Mouse (Mus musculus) kidney, embryonic 15.5 days (tissue): ENCODE measurements around the gene Nsg2. TPM values are rescaled to one million over a fixed set of nuclear protein-coding genes. Genes with fewer than 3 reads are reported as not detected.
A peak's percentile ranks its signal among the peaks of the same experiment; 100 is the strongest.

Experiments
- ATAC-seq: fragments of 200-750 bp; cut with Nextera tagmentation; replicated peaks from 2 replicates; pipeline ENCODE4 v1.8.0; 2017; ENCODE audit warnings: moderate TSS enrichment; ENCODE audit not compliant: low FRiP score
- H3K27ac ChIP-seq: fragments of 300-500 bp; sonication (generic); 2 replicates; pipeline ENCODE4 v1.5.1; 2015; ENCODE audit warnings: mild to moderate bottlenecking, inconsistent platforms
- H3K27me3 ChIP-seq: fragments of 300-500 bp; sonication (generic); 2 replicates; pipeline ENCODE4 v1.6.1; 2015; ENCODE audit warnings: inconsistent platforms
- H3K36me3 ChIP-seq: fragments of 300-500 bp; sonication (generic); 2 replicates; pipeline ENCODE4 v1.6.1; 2015; ENCODE audit warnings: inconsistent platforms
- H3K4me1 ChIP-seq: fragments of 300-500 bp; sonication (generic); 2 replicates; pipeline ENCODE4 v1.6.1; 2015; ENCODE audit warnings: inconsistent platforms
- H3K4me2 ChIP-seq: fragments of 300-500 bp; sonication (generic); 2 replicates; pipeline ENCODE4 v1.6.1; 2015; ENCODE audit warnings: moderate library complexity, mild to moderate bottlenecking, inconsistent platforms
- H3K4me3 ChIP-seq: fragments of 300-500 bp; sonication (generic); replicated peaks from 2 replicates; pipeline ENCODE4 v1.5.1; 2015; ENCODE audit warnings: mild to moderate bottlenecking, inconsistent platforms
- H3K9ac ChIP-seq: fragments of 300-500 bp; sonication (generic); 2 replicates; pipeline ENCODE4 v1.6.1; 2015; ENCODE audit warnings: mild to moderate bottlenecking, inconsistent platforms
- H3K9me3 ChIP-seq: fragments of 300-500 bp; sonication (generic); replicated peaks from 2 replicates; pipeline ENCODE4 v1.6.1; 2016; ENCODE audit warnings: inconsistent platforms
- WGBS: fragments of 180-500 bp; shearing (Covaris S2); methylation state at CpG from one replicate; pipeline ENCODE4 v1.1.7; 2015; ENCODE audit warnings: mixed read lengths; 5-methylcytosine and 5-hydroxymethylcytosine counted together
- polyA plus RNA-seq: library from polyadenylated mRNA; unstranded; fragments of >200 nt; fragmentation: Nextera tagmentation; extraction: Ambion mirVana; gene quantifications from 2 replicates; pipeline ENCODE4 v1.2.1, GENCODE M21; 2015

Nsg2 gene
- polyA plus RNA-seq, 1 experiment from 2014 or later = 7.7 TPM

- no peaks in the 10 kb centered on the region for H3K27me3 ChIP-seq
- H3K9ac ChIP-seq = no peak overlapping the region
- WGBS = 49% methylated on average over 2 of the region's 2 CpGs
- H3K9me3 ChIP-seq = no peaks in the 10 kb centered on the region
- ATAC-seq = no peak
- no peak overlapping the region for H3K4me3 ChIP-seq
- H3K4me2 ChIP-seq = no peak overlapping the region
- H3K4me1 ChIP-seq = no peaks in the 10 kb centered on the region
- no peaks in the 10 kb centered on the region for H3K36me3 ChIP-seq
- no peak overlapping the region for H3K27ac ChIP-seq
Observed at GRCm38 (mm10) chr11:32061020-32061419, 60.8 kb downstream of the Nsg2 start.

- Histone ChIP-seq H3K27me3 (no peaks in the 10 kb centered on the region), H3K4me2 (no peak overlapping the region), H3K36me3 (no peaks in the 10 kb centered on the region), H3K4me1 (no peaks in the 10 kb centered on the region), H3K27ac (no peak overlapping the region), H3K4me3 (no peak overlapping the region), H3K9me3 (no peaks in the 10 kb centered on the region), H3K9ac (no peak overlapping the region)
- no peak for ATAC-seq
- WGBS = 89% methylated on average over 10 of the region's 10 CpGs
Observed at GRCm38 (mm10) chr11:32061874-32062273, 61.6 kb downstream of the Nsg2 start.

- Histone ChIP-seq H3K36me3 (no peaks in the 10 kb centered on the region), H3K4me3 (no peak overlapping the region), H3K9me3 (no peaks in the 10 kb centered on the region), H3K4me2 (no peak overlapping the region), H3K27me3 (no peaks in the 10 kb centered on the region), H3K27ac (no peak overlapping the region), H3K4me1 (no peaks in the 10 kb centered on the region), H3K9ac (no peak overlapping the region)
- WGBS = 27% methylated on average over 9 of the region's 10 CpGs
- no peak for ATAC-seq
Observed at GRCm38 (mm10) chr11:32063775-32064510, 63.7 kb downstream of the Nsg2 start.

GRCm38 (mm10) chr11:32064511-32064862, 64.2 kb downstream of the Nsg2 start:
- 27% methylated on average over 5 of the region's 5 CpGs for WGBS
- no peak for ATAC-seq

GRCm38 (mm10) chr11:32068736-32069490, 68.7 kb downstream of the Nsg2 start:
- no peak for ATAC-seq
- WGBS = 73% methylated on average over 12 of the region's 12 CpGs

More at GRCm38 (mm10) chr11:32064511-32064862, 64.2 kb downstream of the Nsg2 start:
- H3K4me2 ChIP-seq = no peak overlapping the region
- H3K36me3 ChIP-seq = no peaks in the 10 kb centered on the region
- no peak overlapping the region for H3K27ac ChIP-seq
- H3K27me3 ChIP-seq = no peaks in the 10 kb centered on the region
- H3K9me3 ChIP-seq = no peaks in the 10 kb centered on the region
- H3K4me1 ChIP-seq = no peaks in the 10 kb centered on the region
- no peak overlapping the region for H3K4me3 ChIP-seq
- H3K9ac ChIP-seq = no peak overlapping the region

GRCm38 (mm10) chr11:32075163-32075562, 74.9 kb downstream of the Nsg2 start:
- Histone ChIP-seq H3K36me3 (no peaks in the 10 kb centered on the region), H3K27ac (peak overlapping the region; percentile 41), H3K27me3 (no peaks in the 10 kb centered on the region), H3K4me2 (no peak overlapping the region), H3K4me1 (peaks cover 2% of the 10 kb centered on the region; the same call in 1 of the 2 replicates), H3K9me3 (no peaks in the 10 kb centered on the region), H3K9ac (no peak overlapping the region), H3K4me3 (no peak overlapping the region)
- ATAC-seq = no peak
- 51% methylated on average over 2 of the region's 2 CpGs for WGBS

More at GRCm38 (mm10) chr11:32068736-32069490, 68.7 kb downstream of the Nsg2 start:
- Histone ChIP-seq H3K4me3 (no peak overlapping the region), H3K4me1 (no peaks in the 10 kb centered on the region; the same call in 1 of the 2 replicates), H3K9me3 (no peaks in the 10 kb centered on the region), H3K36me3 (no peaks in the 10 kb centered on the region), H3K27ac (no peak overlapping the region), H3K9ac (no peak overlapping the region), H3K27me3 (no peaks in the 10 kb centered on the region), H3K4me2 (no peak overlapping the region)

GRCm38 (mm10) chr11:32083462-32083861, 83.2 kb downstream of the Nsg2 start:
- 60% methylated on average over 3 of the region's 3 CpGs for WGBS
- H3K27me3 ChIP-seq = no peaks in the 10 kb centered on the region
- H3K4me1 ChIP-seq = no peaks in the 10 kb centered on the region
- ATAC-seq = no peak
- no peaks in the 10 kb centered on the region for H3K36me3 ChIP-seq
- no peak overlapping the region for H3K4me2 ChIP-seq
- no peak overlapping the region for H3K4me3 ChIP-seq
- H3K27ac ChIP-seq = no peak overlapping the region
- no peaks in the 10 kb centered on the region for H3K9me3 ChIP-seq
- H3K9ac ChIP-seq = no peak overlapping the region

GRCm38 (mm10) chr11:32086525-32086924, 86.3 kb downstream of the Nsg2 start:
- Histone ChIP-seq H3K36me3 (no peaks in the 10 kb centered on the region), H3K4me1 (no peaks in the 10 kb centered on the region), H3K9ac (no peak overlapping the region), H3K4me2 (no peak overlapping the region), H3K9me3 (no peaks in the 10 kb centered on the region), H3K27ac (no peak overlapping the region), H3K4me3 (no peak overlapping the region), H3K27me3 (no peaks in the 10 kb centered on the region)
- WGBS = 80% methylated on average over 1 of the region's 1 CpGs
- ATAC-seq = no peak

GRCm38 (mm10) chr11:32087376-32087775, 87.1 kb downstream of the Nsg2 start:
- no peak overlapping the region for H3K27ac ChIP-seq
- no peaks in the 10 kb centered on the region for H3K4me1 ChIP-seq
- no peak overlapping the region for H3K9ac ChIP-seq
- no peaks in the 10 kb centered on the region for H3K9me3 ChIP-seq
- no peak for ATAC-seq
- no peaks in the 10 kb centered on the region for H3K27me3 ChIP-seq
- H3K4me3 ChIP-seq = no peak overlapping the region
- H3K36me3 ChIP-seq = no peaks in the 10 kb centered on the region
- no peak overlapping the region for H3K4me2 ChIP-seq
- WGBS = 21% methylated on average over 2 of the region's 2 CpGs

- Histone ChIP-seq H3K4me1 (no peaks in the 10 kb centered on the region), H3K4me2 (no peak overlapping the region), H3K9ac (no peak overlapping the region), H3K27me3 (no peaks in the 10 kb centered on the region), H3K4me3 (no peak overlapping the region), H3K36me3 (no peaks in the 10 kb centered on the region), H3K27ac (no peak overlapping the region), H3K9me3 (no peaks in the 10 kb centered on the region)
- no peak for ATAC-seq
- 72% methylated on average over 9 of the region's 9 CpGs for WGBS
Observed at GRCm38 (mm10) chr11:32087779-32088442, 87.6 kb downstream of the Nsg2 start.

- WGBS = 70% methylated on average over 4 of the region's 4 CpGs
- H3K9ac ChIP-seq = no peak overlapping the region
- H3K4me2 ChIP-seq = no peak overlapping the region
- no peaks in the 10 kb centered on the region for H3K27me3 ChIP-seq
- H3K36me3 ChIP-seq = no peaks in the 10 kb centered on the region
- H3K4me1 ChIP-seq = peaks cover 7% of the 10 kb centered on the region; the same call in 1 of the 2 replicates
- no peak overlapping the region for H3K4me3 ChIP-seq
- no peak for ATAC-seq
- no peaks in the 10 kb centered on the region for H3K9me3 ChIP-seq
- H3K27ac ChIP-seq = no peak overlapping the region
Observed at GRCm38 (mm10) chr11:32095793-32096192, 95.5 kb downstream of the Nsg2 start.

- no peak for ATAC-seq
- no peaks in the 10 kb centered on the region for H3K9me3 ChIP-seq
- WGBS = 83% methylated on average over 6 of the region's 6 CpGs
- H3K4me1 ChIP-seq = peaks cover 9% of the 10 kb centered on the region; the same call in 1 of the 2 replicates
- H3K4me3 ChIP-seq = no peak overlapping the region
- no peak overlapping the region for H3K4me2 ChIP-seq
- no peak overlapping the region for H3K9ac ChIP-seq
- no peak overlapping the region for H3K27ac ChIP-seq
- no peaks in the 10 kb centered on the region for H3K27me3 ChIP-seq
- no peaks in the 10 kb centered on the region for H3K36me3 ChIP-seq
Observed at GRCm38 (mm10) chr11:32096346-32096745, 96.1 kb downstream of the Nsg2 start.
